Mouse (Mus musculus): ENCODE data around the gene Gm5431. TPM values are rescaled to one million over a fixed set of nuclear protein-coding genes. Genes with fewer than 3 reads are reported as not detected.

Gene Gm5431
- total RNA-seq, 2 experiments from 2014 or later, result 0.85 to 1.3 TPM

GRCm38 (mm10) chr11:48844309-48844708 is 57.7 kb downstream of the Gm5431 start:
- DNase-seq, result no peak
- intact Hi-C loops (cut with DNase I), result no loop called here

- intact Hi-C loops (cut with DNase I), result no loop called here
- no peak for DNase-seq
These were observed 58.8 kb downstream of the Gm5431 start for GRCm38 (mm10) chr11:48843202-48843601.

DNA sequence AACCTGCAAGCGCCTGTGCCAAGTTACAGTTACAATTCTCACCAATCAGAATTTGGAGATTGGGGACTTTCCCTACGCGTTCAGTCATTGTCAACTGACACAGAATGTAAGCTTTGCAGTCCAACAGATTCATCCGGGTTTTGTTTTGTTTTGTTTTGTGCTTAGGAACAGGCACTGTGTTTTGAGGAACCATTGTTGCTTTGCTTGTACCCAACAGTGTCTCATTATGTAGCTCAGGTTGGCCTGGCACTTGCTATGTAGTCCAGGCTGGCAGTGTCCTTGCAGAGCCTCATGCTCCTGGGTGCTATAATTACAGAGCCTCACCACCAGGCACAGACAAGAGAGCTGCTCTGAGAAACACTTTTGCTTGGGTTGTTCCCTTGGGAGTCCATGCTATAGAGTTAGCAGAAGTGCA is 59.6 kb downstream of the Gm5431 start:
- DNase-seq, result no peak
- intact Hi-C loops (cut with DNase I), result no loop called here

GRCm38 (mm10) chr11:48841213-48841612 is 60.8 kb downstream of the Gm5431 start:
- DNase-seq, result no peak
- intact Hi-C loops (cut with DNase I), result no loop called here

GRCm38 (mm10) chr11:48840805-48841204 is 61.2 kb downstream of the Gm5431 start:
- DNase-seq, result no peak
- intact Hi-C loops (cut with DNase I), result no loop called here

GRCm38 (mm10) chr11:48838879-48839680 is 62.9 kb downstream of the Gm5431 start:
- no peak for DNase-seq
- intact Hi-C loops (cut with DNase I), result loop anchor here (1.0 kb wide), 1 partner anchor 14 kb away; no protein-coding TSS in a partner anchor

GRCm38 (mm10) chr11:48838181-48838797 is 63.7 kb downstream of the Gm5431 start:
- intact Hi-C loops (cut with DNase I), result no loop called here
- DNase-seq, result peak in 1 of 2 experiments; percentile 18

Other genes starting within 250 kb of the Gm5431 start
- gene Rack1, start 101.9 kb downstream of the Gm5431 start, total RNA-seq (2021), result 100 to 1,000 TPM; 400 to 478 TPM
- gene Trim41, start 84.9 kb downstream of the Gm5431 start, total RNA-seq (2021), result 10 to 100 TPM; 26.4 to 27.0 TPM
- 10 to 100 TPM; 23.4 to 23.9 TPM for gene Trim7, start 76.1 kb downstream of the Gm5431 start, total RNA-seq (2021)
- gene Gm12184, start 75.6 kb downstream of the Gm5431 start, total RNA-seq (2021), result 1 to 10 TPM; 2.6 to 3.0 TPM
- 1 to 10 TPM; 7.1 to 7.2 TPM for gene Irgm1, start 30.5 kb downstream of the Gm5431 start, total RNA-seq (2021)
- gene Psme2b, start 44.0 kb upstream of the Gm5431 start, total RNA-seq (2021), result 1 to 10 TPM; 2.0 to 2.8 TPM
- under 1 TPM in 1 of 2 experiments, not detected in 1; 0.17 TPM for gene Olfr56, start 76.7 kb upstream of the Gm5431 start, total RNA-seq (2021)
- gene 9930111J21Rik1, start 77.2 kb upstream of the Gm5431 start, total RNA-seq (2021), result 1 to 10 TPM; 4.0 to 4.4 TPM
- gene Gm12185, start 90.0 kb upstream of the Gm5431 start, total RNA-seq (2021), result under 1 TPM; 0.45 to 0.61 TPM
- gene Tgtp1, start 92.0 kb upstream of the Gm5431 start, total RNA-seq (2021), result under 1 TPM; 0.91 to 1.00 TPM
- gene 9930111J21Rik2, start 149.0 kb upstream of the Gm5431 start, total RNA-seq (2021), result 1 to 10 TPM; 5.2 to 6.6 TPM
- gene Tgtp2, start 162.0 kb upstream of the Gm5431 start, total RNA-seq (2021), result under 1 TPM; 0.14 to 0.46 TPM
- gene Ifi47, start 174.4 kb upstream of the Gm5431 start, total RNA-seq (2021), result 1 to 10 TPM; 2.4 to 3.4 TPM
- 1 to 10 TPM; 1.2 to 1.4 TPM for gene Olfr1396, start 212.7 kb upstream of the Gm5431 start, total RNA-seq (2021)
- gene Olfr1395, start 240.1 kb upstream of the Gm5431 start, total RNA-seq (2021), result not detected